Mouse (Mus musculus) ovary, postnatal 14 days (tissue): ENCODE data around the gene Tmem132d.
"Not testable (repeated sequence)": the region's sequence is repeated elsewhere in the genome, so short reads cannot be mapped to it uniquely, and the experiment has no call there.

Experiments
- DNase-seq: peaks from one replicate; pipeline ENCODE4 v3.0.0; 2022; ENCODE audit warnings: low spot score

Tmem132d gene

GRCm38 (mm10) chr5:128090578-128090977 lies 342.3 kb downstream of the Tmem132d start:
- no peak for DNase-seq

GRCm38 (mm10) chr5:128075456-128075855 lies 357.4 kb downstream of the Tmem132d start:
- DNase-seq, result no peak

GRCm38 (mm10) chr5:128072616-128073015 lies 360.3 kb downstream of the Tmem132d start:
- DNase-seq, result no peak

GRCm38 (mm10) chr5:128041781-128042180 lies 391.1 kb downstream of the Tmem132d start:
- no peak for DNase-seq

GRCm38 (mm10) chr5:128040036-128040435 lies 392.8 kb downstream of the Tmem132d start:
- no peak for DNase-seq

GRCm38 (mm10) chr5:128027076-128027475 lies 405.8 kb downstream of the Tmem132d start:
- DNase-seq, result no peak

GRCm38 (mm10) chr5:128004666-128005065 lies 428.2 kb downstream of the Tmem132d start:
- no peak for DNase-seq

GRCm38 (mm10) chr5:127996526-127997245 lies 436.2 kb downstream of the Tmem132d start:
- DNase-seq, result no peak

- no peak for DNase-seq
These were observed 439.4 kb downstream of the Tmem132d start for GRCm38 (mm10) chr5:127993460-127993859.

GRCm38 (mm10) chr5:127990826-127991225 lies 442.1 kb downstream of the Tmem132d start:
- DNase-seq, result no peak

GRCm38 (mm10) chr5:127980003-127980358 lies 452.9 kb downstream of the Tmem132d start:
- DNase-seq, result not testable (repeated sequence)

GRCm38 (mm10) chr5:127979329-127980002 lies 453.4 kb downstream of the Tmem132d start:
- no peak for DNase-seq

- no peak for DNase-seq
These were observed 456.2 kb downstream of the Tmem132d start for GRCm38 (mm10) chr5:127976661-127977060.

GRCm38 (mm10) chr5:127965700-127966099 lies 467.2 kb downstream of the Tmem132d start:
- no peak for DNase-seq

GRCm38 (mm10) chr5:127962656-127963055 lies 470.2 kb downstream of the Tmem132d start:
- DNase-seq, result no peak

GRCm38 (mm10) chr5:127956511-127957097 lies 476.3 kb downstream of the Tmem132d start:
- DNase-seq, result no peak

- no peak for DNase-seq
These were observed 478.6 kb downstream of the Tmem132d start for GRCm38 (mm10) chr5:127954231-127954790.

- no peak for DNase-seq
These were observed 480.1 kb downstream of the Tmem132d start for GRCm38 (mm10) chr5:127952800-127953199.

GRCm38 (mm10) chr5:127950574-127950973 lies 482.3 kb downstream of the Tmem132d start:
- DNase-seq, result no peak

- DNase-seq, result peak; percentile 0
These were observed 485.6 kb downstream of the Tmem132d start for GRCm38 (mm10) chr5:127947275-127947674.

GRCm38 (mm10) chr5:127942171-127942570 lies 490.7 kb downstream of the Tmem132d start:
- not testable (repeated sequence) for DNase-seq

GRCm38 (mm10) chr5:127937914-127938313 lies 495.0 kb downstream of the Tmem132d start:
- DNase-seq, result no peak

GRCm38 (mm10) chr5:127929687-127930086 lies 503.2 kb downstream of the Tmem132d start:
- DNase-seq, result no peak
